Mouse (Mus musculus): Measurements from ENCODE around the gene Prss8. TPM values are rescaled to one million over a fixed set of nuclear protein-coding genes. Genes with fewer than 3 reads are reported as not detected.
A peak's percentile ranks its signal among the peaks of the same experiment; 100 is the strongest.

The Prss8 gene
- polyA plus RNA-seq (2012; ENCODE audit: insufficient read depth, low replicate concordance): not detected in 2 replicates

DNA sequence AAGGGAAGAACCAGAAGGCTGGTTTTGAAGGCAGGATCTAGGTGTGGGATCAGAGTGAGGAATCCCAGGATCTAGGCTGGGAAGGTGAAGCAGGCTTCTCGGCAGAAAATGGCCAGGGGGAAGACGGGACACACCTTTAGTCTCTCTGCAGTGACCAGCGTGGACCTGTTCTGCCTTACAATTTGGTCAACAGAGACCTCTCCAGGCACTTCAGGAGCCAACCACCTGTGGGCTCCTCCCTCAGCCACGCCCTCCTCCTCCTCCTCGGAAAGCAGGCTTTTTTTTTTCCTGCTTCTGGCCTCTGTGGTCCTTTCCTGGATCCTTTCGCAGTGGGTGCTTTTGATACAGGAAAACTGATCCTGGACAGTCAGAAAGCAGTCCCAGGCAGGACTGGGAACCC, at the start of gene Prss8:
Gene Prss8 (minus strand): TSS at position 182 of the 400 bp plus-strand sequence.
- H3K4me3 ChIP-seq (replicated peaks): no peak within 1 kb of the TSS
- TF ChIP-seq FLI1 (IDR thresholded peaks at IDR 0.05; ENCODE audit: low read length) (no peak), GATA1 (IDR thresholded peaks at IDR 0.05; ENCODE audit: borderline replicate concordance, low read length) (no peak)
- no peaks in the 10 kb centered on the region for H3K9me3 ChIP-seq
- peaks cover 30% of the 10 kb centered on the region for H3K36me3 ChIP-seq (replicated peaks; ENCODE audit: low read length)
- H3K4me1 ChIP-seq: peaks cover 59% of the 10 kb centered on the region
- peaks cover 8% of the 10 kb centered on the region for H3K27me3 ChIP-seq (replicated peaks)

DNA sequence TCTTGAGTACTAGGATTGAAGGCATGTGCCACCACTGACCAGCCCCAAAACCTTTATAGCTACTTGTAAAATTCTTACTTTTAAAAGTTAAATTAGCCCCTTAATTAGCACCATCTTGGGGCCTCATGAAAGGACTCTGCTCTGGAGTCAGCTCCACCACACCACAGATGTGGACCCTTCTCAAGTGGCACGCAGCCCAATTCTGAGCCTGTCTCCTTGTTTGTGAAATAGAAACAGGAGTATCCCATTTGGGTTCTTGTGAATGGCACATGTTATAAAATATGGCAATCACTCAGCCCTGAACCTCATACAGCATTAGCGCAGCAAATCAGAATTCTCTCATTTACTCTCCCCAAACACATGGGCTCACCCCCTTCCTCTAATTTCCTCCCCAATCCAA, 49.0 kb upstream of the Prss8 start:
- H3K36me3 ChIP-seq (replicated peaks; ENCODE audit: low read length): peaks cover 100% of the 10 kb centered on the region
- no peaks in the 10 kb centered on the region for H3K27me3 ChIP-seq (replicated peaks)
- TF ChIP-seq GATA1 (IDR thresholded peaks at IDR 0.05; ENCODE audit: borderline replicate concordance, low read length) (no peak), FLI1 (IDR thresholded peaks at IDR 0.05; ENCODE audit: low read length) (no peak)
- no peaks in the 10 kb centered on the region for H3K9me3 ChIP-seq
- H3K4me3 ChIP-seq (replicated peaks): no peak overlapping the region
- H3K4me1 ChIP-seq: peaks cover 5% of the 10 kb centered on the region

DNA sequence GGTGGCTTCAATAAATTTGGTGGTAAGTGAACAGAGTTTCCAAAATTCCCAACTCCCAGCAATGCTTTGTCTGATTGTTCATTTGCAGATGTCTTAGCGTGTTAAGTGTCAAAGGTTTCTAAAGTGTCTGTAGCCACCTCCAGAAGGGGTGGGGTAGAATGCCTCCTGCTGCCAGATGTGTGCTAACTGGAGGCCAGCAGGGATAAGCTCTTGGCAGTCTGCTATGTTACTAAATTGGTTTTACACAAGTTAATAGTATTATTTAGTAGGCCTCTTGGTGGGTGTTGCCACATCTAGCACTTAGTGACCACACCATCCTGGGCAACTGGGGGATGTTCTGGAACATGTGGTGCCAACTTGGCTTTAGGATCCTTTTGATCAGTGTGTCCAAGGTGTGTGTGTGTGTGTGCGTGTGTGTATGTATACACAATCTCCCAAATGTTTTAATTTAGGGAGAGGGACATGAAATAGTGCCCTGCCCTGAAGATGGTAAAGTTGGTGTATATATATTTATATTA, 44.6 kb upstream of the Prss8 start:
- Histone ChIP-seq H3K9me3 (no peaks in the 10 kb centered on the region), H3K27me3 (replicated peaks) (no peaks in the 10 kb centered on the region), H3K4me3 (replicated peaks) (no peak overlapping the region), H3K4me1 (peaks cover 29% of the 10 kb centered on the region), H3K36me3 (replicated peaks; ENCODE audit: low read length) (peaks cover 98% of the 10 kb centered on the region)
- no peak for TF ChIP-seq FLI1 (IDR thresholded peaks at IDR 0.05; ENCODE audit: low read length)

DNA sequence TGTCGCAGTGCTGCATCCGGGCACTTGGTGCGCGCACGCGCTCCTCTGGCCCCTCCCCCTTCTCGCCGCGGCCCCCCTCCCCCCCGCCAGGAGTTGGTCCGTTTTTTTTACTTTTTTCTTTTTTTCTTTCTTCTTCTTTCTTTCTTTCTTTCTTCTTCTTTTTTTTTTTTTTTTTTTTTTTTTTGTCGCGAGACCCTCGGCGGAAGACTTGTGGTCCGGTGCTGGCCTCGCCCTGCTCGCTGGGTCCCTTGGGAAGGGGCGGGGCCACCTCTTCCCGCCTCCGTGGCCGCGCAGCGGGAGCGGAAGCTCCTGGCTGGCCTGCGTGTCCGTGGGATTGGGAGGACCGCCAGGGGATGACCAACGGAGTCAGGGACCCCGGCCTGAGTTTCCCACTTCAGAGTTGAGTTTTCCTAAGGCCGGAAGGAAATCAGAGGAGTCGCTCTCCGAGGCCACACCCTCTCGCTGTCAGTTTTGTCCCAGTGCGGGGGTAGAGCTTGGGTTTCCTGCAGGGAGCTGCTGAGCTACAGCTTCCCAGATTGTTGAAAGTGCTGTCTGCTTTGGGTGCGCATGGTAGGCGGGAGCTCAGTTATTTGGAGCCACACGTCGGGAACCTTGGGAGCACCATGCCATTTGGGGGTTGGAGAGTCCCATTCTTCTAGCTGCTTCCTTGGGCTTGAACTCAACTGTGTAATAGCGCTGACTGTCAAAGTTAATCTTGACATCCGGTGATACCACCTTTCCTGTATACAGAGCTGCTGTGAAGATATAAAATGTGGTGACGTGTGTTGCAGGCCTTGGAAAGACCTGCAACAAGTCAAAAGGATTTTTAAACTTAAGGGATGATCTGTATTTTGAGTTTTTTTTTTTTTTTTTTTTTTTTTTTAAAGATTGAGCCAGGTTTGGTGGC, 38.3 kb upstream of the Prss8 start:
- Histone ChIP-seq H3K36me3 (replicated peaks; ENCODE audit: low read length) (peaks cover 40% of the 10 kb centered on the region), H3K9me3 (no peaks in the 10 kb centered on the region), H3K27me3 (replicated peaks) (no peaks in the 10 kb centered on the region), H3K4me3 (replicated peaks) (peak overlapping the region; percentile 99), H3K4me1 (peaks cover 42% of the 10 kb centered on the region)
- no peak for TF ChIP-seq FLI1 (IDR thresholded peaks at IDR 0.05; ENCODE audit: low read length)
- no peak for TF ChIP-seq GATA1 (IDR thresholded peaks at IDR 0.05; ENCODE audit: borderline replicate concordance, low read length)

DNA sequence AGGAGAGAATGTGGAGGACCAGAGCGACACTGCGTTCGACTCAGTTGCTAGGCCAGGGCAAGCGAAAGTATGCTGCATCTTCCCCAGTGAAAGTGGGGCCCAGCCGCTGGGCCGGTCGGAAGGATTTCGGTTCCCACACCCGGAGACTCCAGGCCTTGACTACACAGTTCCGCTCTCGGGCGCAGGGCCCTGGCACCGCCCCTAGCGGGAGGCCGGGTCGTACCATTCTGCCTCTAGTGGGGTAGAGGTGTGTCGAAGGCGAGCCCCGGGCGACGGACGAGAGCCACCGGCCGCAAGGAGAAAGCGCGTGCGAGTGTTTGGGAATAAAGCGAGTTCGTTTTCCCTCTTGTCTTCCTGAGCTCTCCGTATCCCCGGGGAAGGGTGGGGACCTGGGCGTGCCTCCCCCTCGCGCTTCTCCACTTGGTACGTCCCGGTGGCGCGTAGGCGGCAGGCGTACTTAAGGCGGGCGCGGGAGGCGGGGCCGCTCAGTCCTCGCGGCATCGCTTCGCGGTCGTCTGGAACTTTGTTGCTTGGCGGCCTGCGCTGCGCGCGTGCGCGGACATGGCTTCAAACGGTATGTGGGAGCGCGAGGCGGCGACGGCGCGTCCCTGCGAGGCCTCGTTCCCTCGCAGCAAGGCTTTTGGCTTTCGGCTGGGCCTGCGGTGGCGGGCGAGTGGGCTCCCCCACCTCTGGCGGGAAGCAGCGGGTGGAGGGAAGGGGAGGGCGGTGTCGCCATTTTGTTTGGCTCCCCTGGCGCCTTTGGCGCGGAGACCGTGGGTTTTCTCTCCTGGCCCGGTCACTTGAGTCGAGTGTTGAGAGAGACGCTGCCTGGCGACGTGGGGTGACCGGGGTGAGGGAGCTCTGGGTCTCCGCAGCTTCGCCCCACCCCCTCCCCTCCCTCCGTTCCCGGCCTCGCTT, 37.4 kb upstream of the Prss8 start, which contains the start of gene Fus:
Gene Fus (plus strand): TSS at position 454 of the 918 bp plus-strand sequence.
- no peak; the same call in 1 of the 2 replicates for TF ChIP-seq FLI1 (IDR thresholded peaks at IDR 0.05; ENCODE audit: low read length)
- no peak for TF ChIP-seq GATA1 (IDR thresholded peaks at IDR 0.05; ENCODE audit: borderline replicate concordance, low read length)
- peaks cover 31% of the 10 kb centered on the region for H3K36me3 ChIP-seq (replicated peaks; ENCODE audit: low read length)
- H3K4me1 ChIP-seq: peaks cover 37% of the 10 kb centered on the region
- H3K27me3 ChIP-seq (replicated peaks): no peaks in the 10 kb centered on the region
- peak within 1 kb of the TSS; percentile 99 for H3K4me3 ChIP-seq (replicated peaks)
- no peaks in the 10 kb centered on the region for H3K9me3 ChIP-seq

DNA sequence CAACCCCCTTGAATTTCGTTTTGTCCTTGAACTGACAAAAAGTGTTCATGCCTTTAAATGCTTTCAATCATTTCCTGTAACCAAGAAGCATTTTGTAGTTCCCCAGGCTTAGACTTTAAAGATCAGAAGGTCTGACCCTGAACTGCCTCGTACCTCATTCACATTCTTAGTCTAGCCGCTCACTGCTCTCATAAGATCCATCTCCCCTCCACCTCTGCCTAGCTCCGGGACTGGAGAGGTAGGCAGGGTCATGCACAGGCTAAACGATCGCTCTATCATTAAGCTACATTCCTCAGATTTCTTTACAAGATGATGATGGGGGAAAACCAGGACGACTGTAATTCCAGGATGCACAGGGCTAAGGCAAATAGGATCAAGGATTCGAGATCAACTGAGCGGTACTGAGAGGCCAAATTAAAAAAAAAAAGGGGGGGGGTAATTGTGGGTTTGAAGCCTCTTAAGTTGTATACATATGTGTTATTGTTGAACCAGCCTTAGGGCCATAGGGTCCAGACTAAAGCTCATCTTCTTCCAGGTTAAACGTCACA, 36.5 kb upstream of the Prss8 start:
- Histone ChIP-seq H3K4me1 (peaks cover 31% of the 10 kb centered on the region), H3K36me3 (replicated peaks; ENCODE audit: low read length) (peaks cover 23% of the 10 kb centered on the region), H3K27me3 (replicated peaks) (no peaks in the 10 kb centered on the region), H3K4me3 (replicated peaks) (peak overlapping the region; percentile 99), H3K9me3 (no peaks in the 10 kb centered on the region)
- TF ChIP-seq FLI1 (IDR thresholded peaks at IDR 0.05; ENCODE audit: low read length) (no peak), GATA1 (IDR thresholded peaks at IDR 0.05; ENCODE audit: borderline replicate concordance, low read length) (no peak)

DNA sequence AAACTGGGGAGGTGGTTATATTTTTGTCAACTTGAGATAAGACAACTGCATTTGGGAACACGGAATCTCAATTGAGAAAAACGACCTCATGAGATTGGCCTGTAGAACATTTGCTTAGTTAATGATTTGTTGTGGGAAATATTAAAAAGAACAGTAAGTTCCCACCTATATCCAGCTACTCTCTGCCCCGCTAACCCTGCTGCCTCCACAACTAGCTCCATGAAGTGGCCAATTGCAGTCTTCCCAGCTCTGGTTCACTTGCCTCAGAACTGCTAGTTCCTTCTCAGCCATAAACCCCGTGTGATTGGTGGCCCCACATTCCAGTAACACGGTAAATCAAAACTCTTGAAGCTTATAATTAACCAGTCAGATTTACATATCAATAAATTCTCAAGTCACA, 29.5 kb upstream of the Prss8 start:
- Histone ChIP-seq H3K9me3 (0 out of 2 replicates have a peak, but pooled peaks cover 2% of the 10 kb centered on the region), H3K4me3 (replicated peaks) (no peak overlapping the region), H3K4me1 (peaks cover 22% of the 10 kb centered on the region), H3K27me3 (replicated peaks) (no peaks in the 10 kb centered on the region), H3K36me3 (replicated peaks; ENCODE audit: low read length) (no peaks in the 10 kb centered on the region)
- TF ChIP-seq GATA1 (IDR thresholded peaks at IDR 0.05; ENCODE audit: borderline replicate concordance, low read length) (no peak), FLI1 (IDR thresholded peaks at IDR 0.05; ENCODE audit: low read length) (no peak)

DNA sequence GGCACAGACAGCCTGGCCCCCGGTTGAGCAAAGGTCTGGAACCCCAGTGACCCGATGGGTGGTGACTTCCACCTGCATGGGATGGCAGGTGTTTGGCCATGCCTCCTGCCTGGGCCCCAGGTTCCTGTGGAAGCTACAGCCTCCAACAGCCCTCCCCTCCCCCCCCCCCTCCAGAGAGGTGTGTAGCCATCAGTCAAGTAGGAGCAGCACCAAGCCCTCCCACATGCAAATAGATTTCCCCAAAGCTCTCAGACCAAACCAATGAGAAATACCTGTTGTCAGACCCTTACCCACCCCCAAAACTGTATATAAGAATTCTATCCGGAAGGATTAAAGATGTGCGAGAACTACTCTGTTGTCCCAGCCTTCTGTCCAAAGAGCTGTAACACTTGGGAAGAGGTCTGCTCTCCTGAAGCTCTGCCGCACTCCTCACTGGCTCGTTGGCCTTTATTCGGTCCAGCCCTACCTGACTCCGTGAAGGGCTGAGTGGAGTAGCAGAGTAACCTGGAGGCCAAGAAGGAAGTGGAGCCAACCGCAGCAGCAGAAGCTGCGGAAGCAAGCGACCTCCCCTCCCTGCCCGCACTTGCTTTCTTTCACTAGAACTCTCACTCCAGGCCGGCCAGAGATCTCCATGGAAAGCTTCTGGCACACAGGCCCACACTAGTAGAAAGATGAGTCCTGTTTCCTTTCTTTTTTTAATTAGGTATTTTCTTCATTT, 23.1 kb upstream of the Prss8 start:
- H3K4me3 ChIP-seq (replicated peaks): peak overlapping the region; percentile 73
- H3K4me1 ChIP-seq: peaks cover 43% of the 10 kb centered on the region
- no peaks in the 10 kb centered on the region for H3K9me3 ChIP-seq
- TF ChIP-seq GATA1 (IDR thresholded peaks at IDR 0.05; ENCODE audit: borderline replicate concordance, low read length): no peak
- no peak for TF ChIP-seq FLI1 (IDR thresholded peaks at IDR 0.05; ENCODE audit: low read length)
- H3K27me3 ChIP-seq (replicated peaks): no peaks in the 10 kb centered on the region
- H3K36me3 ChIP-seq (replicated peaks; ENCODE audit: low read length): no peaks in the 10 kb centered on the region

All from megakaryocyte, embryonic 14.5 days (primary cell).